Mouse (Mus musculus) layer of hippocampus, postnatal 10 days (tissue): ENCODE results near the gene Dbh. TPM values are rescaled to one million over a fixed set of nuclear protein-coding genes. Genes with fewer than 3 reads are reported as not detected.

Experiments
- DNase-seq, 2 experiments: peaks; one replicate each; pipeline ENCODE4 v3.0.0; 2021; ENCODE audit warnings: low spot score in 2 of 2
- total RNA-seq, 2 experiments: library from RNA; stranded (reverse); gene quantifications; 2 replicates each; pipeline ENCODE4 v1.2.3; 2021

The Dbh gene
- total RNA-seq, 2 experiments from 2014 or later = 0.20 to 0.50 TPM

GRCm38 (mm10) chr2:27162656-27163055, 2.4 kb upstream of the Dbh start:
- peak in 1 of 2 experiments; percentile 24 for DNase-seq

GRCm38 (mm10) chr2:27163851-27164250, 1.2 kb upstream of the Dbh start:
- DNase-seq = peak in 1 of 2 experiments; percentile 51

- DNase-seq = peak; percentile 58 to 61
Measured at GRCm38 (mm10) chr2:27166074-27166473, 1.0 kb downstream of the Dbh start.

GRCm38 (mm10) chr2:27166999-27167398, 2.0 kb downstream of the Dbh start:
- DNase-seq = no peak

- no peak for DNase-seq
Measured at GRCm38 (mm10) chr2:27174242-27174641, 9.2 kb downstream of the Dbh start.

- DNase-seq = no peak
Measured at GRCm38 (mm10) chr2:27175696-27176267, 10.7 kb downstream of the Dbh start.

GRCm38 (mm10) chr2:27179101-27179500, 14.1 kb downstream of the Dbh start:
- no peak for DNase-seq

GRCm38 (mm10) chr2:27181907-27182306, 16.9 kb downstream of the Dbh start:
- no peak for DNase-seq

GRCm38 (mm10) chr2:27183734-27184133, 18.7 kb downstream of the Dbh start:
- no peak for DNase-seq

GRCm38 (mm10) chr2:27187531-27187930, 22.5 kb downstream of the Dbh start:
- no peak for DNase-seq

- DNase-seq = no peak
Measured at GRCm38 (mm10) chr2:27189994-27190393, 25.0 kb downstream of the Dbh start.

GRCm38 (mm10) chr2:27198551-27199246, 33.7 kb downstream of the Dbh start:
- no peak for DNase-seq

GRCm38 (mm10) chr2:27200586-27200985, 35.6 kb downstream of the Dbh start:
- no peak for DNase-seq

GRCm38 (mm10) chr2:27205666-27206065, 40.6 kb downstream of the Dbh start:
- peak; percentile 36 to 44 for DNase-seq

GRCm38 (mm10) chr2:27206128-27206797, 41.2 kb downstream of the Dbh start:
- DNase-seq = no peak

- DNase-seq = no peak
Measured at GRCm38 (mm10) chr2:27207126-27207525, 42.1 kb downstream of the Dbh start.

GRCm38 (mm10) chr2:27209370-27209769, 44.3 kb downstream of the Dbh start:
- DNase-seq = no peak

GRCm38 (mm10) chr2:27209816-27210215, 44.8 kb downstream of the Dbh start:
- no peak for DNase-seq

- peak; percentile 49 to 58 for DNase-seq
Measured at GRCm38 (mm10) chr2:27210255-27210654, 45.2 kb downstream of the Dbh start.

GRCm38 (mm10) chr2:27210676-27211210, 45.7 kb downstream of the Dbh start:
- no peak for DNase-seq

GRCm38 (mm10) chr2:27211966-27212893, 47.2 kb downstream of the Dbh start:
- DNase-seq = no peak
